Mouse (Mus musculus) myocyte (in vitro differentiated cells): ENCODE measurements around the gene Pde7b. TPM values are rescaled to one million over a fixed set of nuclear protein-coding genes. Genes with fewer than 3 reads are reported as not detected.

Experiments used
- H3K27me3 ChIP-seq: one replicate; pipeline ENCODE4 v1.6.1; 2011; ENCODE audit not compliant: control insufficient read depth, insufficient read depth, insufficient read length
- H3K36me3 ChIP-seq: one replicate; pipeline ENCODE4 v1.6.1; 2011; ENCODE audit not compliant: control insufficient read depth, insufficient read depth
- H3K4me2 ChIP-seq: one replicate; pipeline ENCODE4 v1.6.1; 2011; ENCODE audit warnings: low read depth, control low read depth
- H3K4me3 ChIP-seq: one replicate; pipeline ENCODE4 v1.5.1; 2011; ENCODE audit warnings: mild to moderate bottlenecking, control low read depth, moderate library complexity
- H3K79me2 ChIP-seq: one replicate; pipeline ENCODE4 v1.6.1; 2011; ENCODE audit not compliant: control insufficient read depth, insufficient read depth
- H3ac ChIP-seq: one replicate; pipeline ENCODE4 v1.6.1; 2011; ENCODE audit not compliant: control insufficient read depth, insufficient read length
- CEBPB ChIP-seq: IDR thresholded peaks from 2 replicates; pipeline ENCODE4 v1.6.1; 2011; ENCODE audit warnings: mild to moderate bottlenecking, moderate library complexity; ENCODE audit not compliant: poor library complexity, insufficient read depth, severe bottlenecking
- E2F4 ChIP-seq: IDR thresholded peaks from one replicate; pipeline ENCODE4 v1.6.1; 2011; ENCODE audit warnings: mild to moderate bottlenecking, control low read depth, moderate library complexity; ENCODE audit not compliant: insufficient read depth
- MAX ChIP-seq: IDR thresholded peaks from one replicate; pipeline ENCODE4 v1.6.1; 2011; ENCODE audit warnings: low read depth, mild to moderate bottlenecking, control low read depth
- MYOD1 ChIP-seq, 3 experiments: IDR thresholded peaks; one replicate each; pipeline ENCODE4 v1.6.1; 2011; ENCODE audit warnings: control low read depth in 2 of 3, low read depth in 2 of 3, mild to moderate bottlenecking in 2 of 3, moderate library complexity in 1 of 3; ENCODE audit not compliant: insufficient read length in 2 of 3, control insufficient read depth in 1 of 3
- MYOG ChIP-seq, 3 experiments: IDR thresholded peaks; one replicate each; pipeline ENCODE4 v1.6.1; 2011; ENCODE audit warnings: control low read depth in 2 of 3, low read depth in 2 of 3, mild to moderate bottlenecking in 2 of 3; ENCODE audit not compliant: insufficient read length in 2 of 3, control insufficient read depth in 1 of 3, insufficient read depth in 1 of 3
- POLR2A ChIP-seq: IDR thresholded peaks from one replicate; pipeline ENCODE4 v1.6.1; 2011; ENCODE audit warnings: low read depth, mild to moderate bottlenecking, control low read depth, moderate library complexity; ENCODE audit not compliant: insufficient read length
- POLR2AphosphoS2 ChIP-seq: IDR thresholded peaks from one replicate; pipeline ENCODE4 v1.6.1; 2011; ENCODE audit warnings: low read depth, control low read depth; ENCODE audit not compliant: insufficient read length
- REST ChIP-seq: IDR thresholded peaks from one replicate; pipeline ENCODE4 v1.6.1; 2011; ENCODE audit warnings: mild to moderate bottlenecking, control low read depth, moderate library complexity; ENCODE audit not compliant: insufficient read depth, insufficient read length
- SRF ChIP-seq: IDR thresholded peaks from one replicate; pipeline ENCODE4 v1.6.1; 2011; ENCODE audit warnings: low read depth; ENCODE audit not compliant: control insufficient read depth, insufficient read length
- TCF12 ChIP-seq: IDR thresholded peaks from one replicate; pipeline ENCODE4 v1.6.1; 2011; ENCODE audit warnings: mild to moderate bottlenecking, control low read depth; ENCODE audit not compliant: poor library complexity, insufficient read depth, severe bottlenecking
- TCF3 ChIP-seq: IDR thresholded peaks from one replicate; pipeline ENCODE4 v1.6.1; 2011; ENCODE audit warnings: low read depth, control low read depth; ENCODE audit not compliant: insufficient read length
- USF1 ChIP-seq: IDR thresholded peaks from one replicate; pipeline ENCODE4 v1.6.1; 2011; ENCODE audit warnings: low read depth, mild to moderate bottlenecking, control low read depth, moderate library complexity
- polyA plus RNA-seq: library from polyadenylated mRNA; unstranded; fragments of >200 nt; fragmentation: generic; extraction: Trizol; gene quantifications from one replicate; pipeline ENCODE4 v1.2.1, GENCODE M21; 2012; ENCODE audit warnings: missing spikeins

Pde7b gene
- polyA plus RNA-seq, 1 experiment = 0.16 TPM

DNA sequence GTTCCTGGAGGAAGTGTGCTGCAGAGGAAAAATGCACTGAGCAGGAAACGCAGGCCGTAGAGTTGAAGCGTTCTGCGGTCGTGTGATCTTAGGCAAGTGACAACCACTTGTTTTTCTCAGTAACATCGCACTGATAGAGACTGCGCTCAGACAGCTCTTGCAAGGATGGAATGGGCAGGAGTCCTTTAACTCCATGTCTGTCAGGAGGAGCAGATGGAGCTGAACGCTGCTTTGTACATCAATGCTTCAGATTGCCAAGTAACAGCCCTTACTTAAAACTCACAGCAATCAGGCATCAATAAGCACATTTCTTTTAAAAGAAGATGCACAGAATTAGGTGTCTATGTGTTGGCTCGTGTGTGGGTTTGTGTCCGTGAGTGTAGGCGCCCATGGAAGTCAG lies 52.3 kb downstream of the Pde7b start:
- Histone ChIP-seq H3K4me2 (no peak overlapping the region), H3K36me3 (no peaks in the 10 kb centered on the region), H3ac (no peak overlapping the region), H3K79me2 (no peaks in the 10 kb centered on the region), H3K27me3 (no peaks in the 10 kb centered on the region), H3K4me3 (no peak overlapping the region)
- TF ChIP-seq POLR2A = no peak
- no peak for TF ChIP-seq TCF12
- TF ChIP-seq USF1 = no peak
- no peak for TF ChIP-seq TCF3
- no peak for TF ChIP-seq E2F4
- TF ChIP-seq POLR2AphosphoS2 = no peak

DNA sequence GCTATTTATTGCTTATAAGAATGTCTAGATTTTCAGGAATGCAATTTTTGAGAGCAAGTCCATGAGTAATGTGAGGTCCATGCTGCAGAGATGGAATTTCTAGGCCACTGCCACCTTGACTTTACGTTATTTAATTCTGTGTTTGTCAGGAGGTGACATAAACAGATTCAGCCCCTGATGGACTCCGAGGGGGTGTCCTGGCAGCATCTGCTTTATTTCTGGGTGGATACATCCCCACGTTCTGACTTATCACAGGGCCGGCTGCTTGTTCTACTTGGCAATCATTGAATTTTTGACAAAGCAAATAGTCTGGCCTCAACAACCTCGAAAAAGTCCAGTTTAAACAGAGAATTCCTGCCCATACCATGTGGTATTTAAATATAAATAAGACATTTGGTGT lies 53.3 kb downstream of the Pde7b start:
- Histone ChIP-seq H3K27me3 (no peaks in the 10 kb centered on the region), H3K36me3 (no peaks in the 10 kb centered on the region), H3K4me3 (no peak overlapping the region), H3K79me2 (no peaks in the 10 kb centered on the region), H3K4me2 (no peak overlapping the region), H3ac (no peak overlapping the region)
- TF ChIP-seq USF1 (no peak), POLR2AphosphoS2 (no peak), MYOG (IDR thresholded peaks at IDR 0.05; ENCODE audit: control insufficient read depth in 1 of 3, insufficient read depth in 1 of 3, insufficient read length in 2 of 3, low read depth in 2 of 3) (no peak), TCF12 (no peak), REST (no peak)

DNA sequence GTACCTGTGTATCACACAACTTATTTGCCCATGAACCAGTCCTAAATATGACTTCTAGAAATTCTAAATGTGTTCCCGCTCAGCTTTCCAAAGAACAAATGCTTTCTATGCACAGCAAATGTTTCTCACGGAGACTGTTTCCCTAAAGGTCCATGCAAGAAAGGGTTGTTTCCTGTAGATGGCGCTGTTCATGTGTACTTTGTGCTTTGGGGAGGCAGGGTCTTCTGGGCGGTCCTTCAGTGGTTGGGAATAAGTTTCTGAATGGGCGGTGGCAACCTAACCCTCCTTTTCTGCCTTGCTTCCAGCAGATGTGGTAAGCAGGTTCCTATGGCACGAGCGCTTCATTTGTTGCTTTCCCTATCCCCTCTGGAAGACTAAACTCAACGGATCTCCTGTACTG lies 54.3 kb downstream of the Pde7b start:
- Histone ChIP-seq H3K4me3 (no peak overlapping the region), H3K4me2 (no peak overlapping the region), H3K27me3 (no peaks in the 10 kb centered on the region), H3ac (no peak overlapping the region), H3K36me3 (no peaks in the 10 kb centered on the region), H3K79me2 (no peaks in the 10 kb centered on the region)
- TF ChIP-seq E2F4 = no peak
- no peak for TF ChIP-seq POLR2A
- TF ChIP-seq MAX = no peak
- TF ChIP-seq USF1 = no peak
- no peak for TF ChIP-seq MYOG (IDR thresholded peaks at IDR 0.05; ENCODE audit: control insufficient read depth in 1 of 3, insufficient read depth in 1 of 3, insufficient read length in 2 of 3, low read depth in 2 of 3)
- TF ChIP-seq MYOD1 (IDR thresholded peaks at IDR 0.05; ENCODE audit: control insufficient read depth in 1 of 3, insufficient read length in 2 of 3, low read depth in 2 of 3) = no peak
- TF ChIP-seq CEBPB = no peak
- TF ChIP-seq POLR2AphosphoS2 = no peak
- TF ChIP-seq SRF = no peak
- TF ChIP-seq TCF12 = no peak
- no peak for TF ChIP-seq REST
- TF ChIP-seq TCF3 = no peak

DNA sequence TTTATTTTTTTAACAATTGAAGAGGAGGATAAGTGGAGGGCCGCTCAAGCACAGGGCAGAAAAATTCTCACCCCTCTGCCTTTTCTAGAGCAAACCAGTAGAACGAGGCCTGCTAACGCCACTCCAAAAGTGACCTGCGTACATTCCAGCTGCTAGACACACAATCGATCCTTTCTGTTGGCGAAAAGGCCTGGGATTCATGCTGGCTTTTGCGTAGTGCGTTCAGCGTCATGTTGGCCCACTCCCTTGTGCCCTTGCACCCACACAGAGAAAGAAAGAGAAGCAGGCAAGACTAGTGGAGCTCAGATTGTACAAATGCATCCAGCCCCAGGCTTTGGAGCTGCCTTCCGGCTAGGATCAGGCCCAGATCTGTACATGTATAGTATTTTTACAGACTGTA lies 55.4 kb downstream of the Pde7b start:
- H3K4me2 ChIP-seq = no peak overlapping the region
- TF ChIP-seq POLR2AphosphoS2 = no peak
- no peak for TF ChIP-seq MAX
- TF ChIP-seq TCF12 = no peak
- TF ChIP-seq SRF = no peak
- no peak for TF ChIP-seq POLR2A
- no peak for TF ChIP-seq USF1
- TF ChIP-seq CEBPB = no peak
- TF ChIP-seq E2F4 = no peak
- TF ChIP-seq MYOD1 (IDR thresholded peaks at IDR 0.05; ENCODE audit: control insufficient read depth in 1 of 3, insufficient read length in 2 of 3, low read depth in 2 of 3) = no peak
- no peak for TF ChIP-seq MYOG (IDR thresholded peaks at IDR 0.05; ENCODE audit: control insufficient read depth in 1 of 3, insufficient read depth in 1 of 3, insufficient read length in 2 of 3, low read depth in 2 of 3)
- TF ChIP-seq TCF3 = no peak
- TF ChIP-seq REST = no peak
- no peak overlapping the region for H3ac ChIP-seq
- H3K4me3 ChIP-seq = no peak overlapping the region
- no peaks in the 10 kb centered on the region for H3K36me3 ChIP-seq
- no peaks in the 10 kb centered on the region for H3K79me2 ChIP-seq
- no peaks in the 10 kb centered on the region for H3K27me3 ChIP-seq

DNA sequence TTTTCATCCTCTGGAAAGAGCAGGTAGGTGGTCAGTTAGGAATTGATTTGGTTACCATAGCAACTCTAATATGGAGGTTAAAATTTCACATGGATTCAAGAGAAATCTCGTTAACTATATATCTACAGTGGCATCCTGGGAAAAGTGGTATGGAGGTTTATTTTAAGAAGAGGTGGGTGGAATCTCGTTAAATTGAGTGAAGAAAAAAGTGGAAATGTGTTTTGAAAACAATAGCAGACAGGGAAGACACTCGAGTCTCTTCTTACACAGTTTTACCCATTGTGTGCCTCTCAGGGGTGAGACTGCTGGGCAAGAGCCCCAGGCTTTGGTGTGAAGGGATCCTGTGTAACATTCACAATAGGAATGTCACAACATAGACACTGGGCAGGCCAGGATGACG lies 56.3 kb downstream of the Pde7b start:
- TF ChIP-seq USF1 = no peak
- no peak for TF ChIP-seq POLR2A
- TF ChIP-seq POLR2AphosphoS2 = no peak
- TF ChIP-seq E2F4 = no peak
- TF ChIP-seq TCF12 = no peak
- TF ChIP-seq TCF3 = no peak
- TF ChIP-seq CEBPB = no peak
- no peak for TF ChIP-seq MAX
- no peak for TF ChIP-seq MYOG (IDR thresholded peaks at IDR 0.05; ENCODE audit: control insufficient read depth in 1 of 3, insufficient read depth in 1 of 3, insufficient read length in 2 of 3, low read depth in 2 of 3)
- TF ChIP-seq REST = no peak
- TF ChIP-seq MYOD1 (IDR thresholded peaks at IDR 0.05; ENCODE audit: control insufficient read depth in 1 of 3, insufficient read length in 2 of 3, low read depth in 2 of 3) = no peak
- TF ChIP-seq SRF = no peak
- no peaks in the 10 kb centered on the region for H3K36me3 ChIP-seq
- H3ac ChIP-seq = no peak overlapping the region
- no peak overlapping the region for H3K4me2 ChIP-seq
- no peak overlapping the region for H3K4me3 ChIP-seq
- no peaks in the 10 kb centered on the region for H3K79me2 ChIP-seq
- no peaks in the 10 kb centered on the region for H3K27me3 ChIP-seq
